Mouse (Mus musculus): Measurements from ENCODE around the gene Naa25. TPM values are rescaled to one million over a fixed set of nuclear protein-coding genes. Genes with fewer than 3 reads are reported as not detected.

The Naa25 gene
- total RNA-seq, 2 experiments from 2014 or later = 37.2 to 40.9 TPM

DNA sequence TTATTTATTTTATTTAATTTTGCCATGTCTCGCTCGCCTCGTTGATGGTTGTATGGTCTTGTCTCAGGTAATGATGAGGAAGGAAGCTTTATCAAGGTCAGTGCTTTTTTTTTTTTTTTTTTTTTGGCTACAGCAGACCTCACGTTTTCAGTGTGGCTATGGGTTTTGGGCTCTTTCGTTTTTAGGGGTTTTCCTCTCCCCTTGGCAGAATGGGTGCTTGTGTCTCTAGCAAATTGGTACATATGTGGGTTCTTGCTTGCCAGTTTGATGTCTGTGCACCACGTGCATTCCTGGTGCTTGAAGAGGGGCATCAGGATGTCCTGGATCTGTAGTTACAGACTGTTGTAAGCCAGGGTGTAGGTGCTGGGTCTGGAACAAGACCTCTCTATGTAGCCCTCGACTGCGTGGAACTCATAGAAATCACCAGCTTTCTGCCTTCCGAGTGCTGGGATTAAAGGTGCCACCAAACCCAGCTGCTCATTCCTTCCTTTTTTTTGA is 1.3 kb downstream of the Naa25 start:
- H3K4me3 ChIP-seq = peak overlapping the region; percentile 82
- no peak for DNase-seq (ENCODE audit: low spot score in 2 of 2)
- H3K27ac ChIP-seq = no peak overlapping the region
- TF ChIP-seq CTCF (conservative IDR thresholded peaks at IDR 0.05) = no peak

DNA sequence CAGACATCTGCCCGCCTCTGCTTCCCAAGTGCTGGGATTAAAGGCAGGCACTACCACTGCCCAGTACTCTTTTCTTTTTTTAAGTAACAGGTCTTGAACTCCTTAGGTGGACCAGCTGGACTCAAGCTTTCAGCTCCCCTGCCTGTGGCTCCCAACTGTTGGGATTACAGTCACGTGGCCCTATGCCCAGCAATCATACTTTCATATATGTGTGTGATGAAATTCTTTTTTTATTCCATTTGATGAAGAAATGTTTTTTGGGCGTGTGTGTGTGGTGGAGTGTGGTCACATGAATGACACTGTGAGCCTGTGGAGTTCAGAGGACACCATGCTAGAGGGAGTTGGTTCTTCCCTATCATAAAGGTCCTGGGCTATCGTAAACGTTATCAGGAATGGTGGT is 1.8 kb downstream of the Naa25 start:
- H3K27ac ChIP-seq = no peak overlapping the region
- no peak for TF ChIP-seq CTCF (conservative IDR thresholded peaks at IDR 0.05)
- H3K4me3 ChIP-seq = no peak overlapping the region; the same call in 1 of the 2 replicates
- no peak for DNase-seq (ENCODE audit: low spot score in 2 of 2)

DNA sequence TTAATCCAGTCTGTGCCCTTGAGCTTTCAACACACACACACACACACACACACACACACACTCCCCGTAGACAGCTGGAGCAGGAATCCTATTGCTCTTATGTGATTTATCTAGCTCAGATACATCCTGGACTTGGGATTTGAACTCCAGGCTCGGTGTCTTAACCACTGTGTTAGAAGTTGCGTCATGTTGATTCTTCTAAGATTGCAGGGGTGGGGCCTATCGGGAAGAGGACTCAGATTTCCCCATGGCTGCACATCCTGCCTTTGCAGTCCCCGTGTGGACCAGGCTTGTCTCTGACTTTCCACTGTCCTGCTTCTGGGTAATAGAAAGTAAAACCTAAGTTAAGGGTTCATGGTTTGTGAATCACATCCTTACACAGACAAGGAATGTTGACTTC is 2.3 kb downstream of the Naa25 start:
- Histone ChIP-seq H3K27ac (no peak overlapping the region), H3K4me3 (no peak overlapping the region)
- no peak for DNase-seq (ENCODE audit: low spot score in 2 of 2)
- no peak for TF ChIP-seq CTCF (conservative IDR thresholded peaks at IDR 0.05)

DNA sequence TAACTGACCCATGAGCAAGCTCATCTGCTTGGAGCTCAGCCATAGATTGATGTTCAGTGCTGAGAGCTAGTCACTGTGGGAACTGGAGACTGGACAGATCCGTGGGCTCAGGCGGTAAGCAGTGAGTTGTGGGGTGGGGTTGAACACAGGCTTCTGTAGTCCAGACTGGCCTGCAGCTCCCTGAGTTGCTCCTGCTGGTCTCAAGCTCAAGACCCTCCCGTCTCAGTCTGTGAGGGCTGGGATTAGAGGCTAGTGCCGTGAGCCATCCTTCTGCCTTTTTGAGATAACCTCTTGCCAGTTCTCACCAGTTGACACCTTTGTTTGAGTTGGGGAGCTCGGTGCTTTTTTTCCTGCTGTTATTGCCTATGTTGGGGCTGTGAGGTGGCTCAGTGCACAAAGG is 3.1 kb downstream of the Naa25 start:
- Histone ChIP-seq H3K4me3 (no peak overlapping the region), H3K27ac (no peak overlapping the region)
- no peak for TF ChIP-seq CTCF (conservative IDR thresholded peaks at IDR 0.05)
- DNase-seq (ENCODE audit: low spot score in 2 of 2) = no peak

DNA sequence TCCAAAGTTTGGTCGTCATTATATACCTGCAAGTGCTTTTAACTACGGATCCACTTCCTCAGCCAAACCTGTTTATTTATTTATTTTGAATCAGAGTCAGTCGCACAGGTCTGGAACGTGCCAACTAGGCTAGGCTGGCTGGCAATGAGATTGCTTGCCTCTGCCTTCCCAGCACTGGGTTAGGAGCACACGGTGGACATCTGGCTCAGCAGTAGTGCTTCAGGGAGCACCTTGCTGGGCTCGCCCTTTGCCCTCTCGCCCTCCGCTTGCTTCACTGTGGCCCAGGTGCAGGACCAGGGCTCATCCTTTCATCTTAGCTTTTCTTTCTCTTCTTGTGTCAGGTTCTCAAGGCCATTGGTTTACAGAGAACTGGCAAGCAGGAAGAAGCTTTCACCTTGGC is 10.1 kb downstream of the Naa25 start:
- Histone ChIP-seq H3K27ac (no peak overlapping the region), H3K4me3 (no peak overlapping the region)
- no peak for DNase-seq (ENCODE audit: low spot score in 2 of 2)
- no peak for TF ChIP-seq CTCF (conservative IDR thresholded peaks at IDR 0.05)

DNA sequence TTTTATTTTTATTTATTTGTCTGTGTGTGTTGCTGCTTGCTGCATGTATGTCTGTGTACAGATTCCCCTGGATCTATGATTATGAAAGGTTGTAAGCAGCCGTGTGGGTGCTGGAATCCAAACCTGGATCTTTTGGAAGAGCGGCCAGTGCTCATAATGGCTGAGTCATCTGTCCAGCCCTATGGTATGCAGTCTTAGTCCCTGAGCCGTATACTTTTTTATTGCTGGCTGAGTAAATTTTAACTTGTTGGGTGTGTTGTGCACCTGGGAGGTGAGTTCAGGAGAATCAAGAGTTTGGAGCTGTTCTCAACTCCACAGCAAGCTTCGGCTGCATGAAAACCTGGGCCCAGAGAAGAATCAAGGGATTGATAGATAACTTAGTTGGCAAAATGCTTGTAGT is 13.2 kb downstream of the Naa25 start:
- no peak overlapping the region for H3K4me3 ChIP-seq
- DNase-seq (ENCODE audit: low spot score in 2 of 2) = no peak
- H3K27ac ChIP-seq = no peak overlapping the region
- TF ChIP-seq CTCF (conservative IDR thresholded peaks at IDR 0.05) = no peak

DNA sequence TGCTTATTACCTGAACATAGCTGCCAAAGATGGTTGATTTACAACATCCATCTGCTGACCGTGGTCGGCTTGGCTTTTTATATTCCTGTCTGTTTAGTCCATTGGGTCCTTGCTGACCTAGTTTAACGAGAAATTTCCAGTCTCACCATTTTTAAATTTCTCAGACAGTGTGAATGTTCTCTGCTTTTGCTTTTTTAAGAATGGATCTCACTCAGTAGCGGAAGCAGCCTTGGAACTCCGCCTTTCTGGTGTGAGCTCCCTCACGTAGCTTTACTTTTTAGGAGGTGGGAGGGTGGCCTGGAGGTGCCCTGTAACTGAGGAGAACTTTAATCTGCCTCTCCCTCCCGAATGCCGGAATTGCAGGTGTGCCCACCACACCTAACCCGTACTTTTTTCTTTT is 23.0 kb downstream of the Naa25 start:
- TF ChIP-seq CTCF (conservative IDR thresholded peaks at IDR 0.05) = no peak
- H3K4me3 ChIP-seq = no peak overlapping the region
- no peak for DNase-seq (ENCODE audit: low spot score in 2 of 2)
- H3K27ac ChIP-seq = no peak overlapping the region

DNA sequence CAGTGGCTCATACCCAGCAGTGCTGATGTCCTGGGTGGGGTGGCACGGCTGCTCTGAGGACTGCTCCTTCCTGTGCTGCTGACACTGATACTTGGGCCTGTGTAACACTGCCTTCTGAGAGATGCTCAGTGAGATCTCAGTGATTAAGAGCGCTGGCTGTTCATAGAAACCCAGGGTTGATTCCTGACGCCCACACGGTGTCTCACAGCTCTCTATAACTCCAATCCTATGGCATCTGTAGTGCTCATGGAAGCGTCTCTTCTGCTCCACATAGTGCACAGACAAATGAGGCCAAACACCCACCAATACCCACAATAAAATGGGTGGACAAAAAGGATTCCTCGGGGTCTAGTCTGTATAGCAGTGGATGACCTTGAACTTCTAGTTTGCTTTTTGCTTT is 25.1 kb downstream of the Naa25 start:
- TF ChIP-seq CTCF (conservative IDR thresholded peaks at IDR 0.05) = no peak
- no peak for DNase-seq (ENCODE audit: low spot score in 2 of 2)
- H3K4me3 ChIP-seq = no peak overlapping the region
- H3K27ac ChIP-seq = no peak overlapping the region; the same call in 1 of the 2 replicates

DNA sequence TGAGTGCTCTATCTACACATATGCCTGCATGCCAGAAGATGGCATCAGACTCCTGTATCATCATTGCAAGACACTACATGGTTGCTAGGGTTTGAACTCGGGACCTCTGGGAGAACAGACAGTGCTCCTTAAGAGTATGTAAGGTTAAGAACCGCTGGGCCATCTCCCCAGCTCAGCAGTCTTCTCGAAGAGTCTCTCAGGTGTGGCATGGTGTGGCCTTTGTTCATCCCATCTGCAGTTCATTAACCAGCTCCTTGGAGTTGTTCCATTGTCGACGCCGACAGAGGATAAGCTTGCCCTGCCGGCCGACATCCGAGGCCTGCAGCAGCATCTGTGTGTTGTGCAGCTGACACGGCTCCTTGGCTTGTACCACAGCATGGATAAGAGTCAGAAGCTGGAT is 25.6 kb downstream of the Naa25 start:
- H3K27ac ChIP-seq = peak overlapping the region; percentile 32; the same call in 1 of the 2 replicates
- H3K4me3 ChIP-seq = no peak overlapping the region
- DNase-seq (ENCODE audit: low spot score in 2 of 2) = no peak
- no peak for TF ChIP-seq CTCF (conservative IDR thresholded peaks at IDR 0.05)

DNA sequence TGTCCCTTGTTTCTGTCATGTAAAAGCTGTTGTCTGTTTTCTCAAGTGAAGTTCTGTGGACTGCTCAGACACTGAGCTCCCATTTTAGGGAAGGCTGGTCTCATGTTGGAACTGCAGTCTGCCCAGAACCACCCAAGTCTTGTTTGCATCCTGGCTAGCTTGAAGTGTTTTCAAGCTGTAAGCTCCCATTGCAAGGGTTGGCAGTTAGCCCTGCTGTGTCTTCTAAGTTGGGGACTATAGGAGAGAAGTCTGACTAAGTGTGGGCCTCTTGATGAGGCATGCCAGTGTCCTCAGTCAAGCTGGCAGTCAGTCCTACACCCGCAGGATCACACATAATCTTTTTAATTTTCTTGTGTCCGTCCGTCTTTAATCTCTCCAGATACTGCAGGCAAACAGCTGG is 31.2 kb downstream of the Naa25 start:
- DNase-seq (ENCODE audit: low spot score in 2 of 2) = no peak
- Histone ChIP-seq H3K4me3 (no peak overlapping the region), H3K27ac (no peak overlapping the region)
- no peak for TF ChIP-seq CTCF (conservative IDR thresholded peaks at IDR 0.05)

DNA sequence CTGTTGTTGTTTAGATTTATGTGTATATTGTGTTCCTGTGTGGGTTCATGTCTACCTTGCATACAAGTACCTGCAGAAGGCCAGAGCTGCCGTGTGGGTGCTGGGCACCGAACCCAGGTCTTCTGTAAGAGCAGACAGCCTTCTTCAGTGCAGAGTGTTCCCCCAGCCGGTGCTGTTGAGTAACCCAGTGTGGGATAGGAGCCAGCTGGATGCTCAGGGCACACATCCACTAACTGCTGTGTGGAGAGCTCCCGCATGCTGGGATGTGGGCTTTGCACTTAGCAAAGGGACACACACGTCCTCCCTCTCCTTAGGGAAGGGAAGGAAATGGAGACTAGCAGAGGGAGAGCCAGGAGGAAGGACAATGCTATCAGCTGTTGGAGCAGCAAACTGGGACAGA is 40.4 kb downstream of the Naa25 start:
- peak overlapping the region; percentile 67 for H3K27ac ChIP-seq
- DNase-seq (ENCODE audit: low spot score in 2 of 2) = peak in 1 of 2 experiments; percentile 67
- no peak for TF ChIP-seq CTCF (conservative IDR thresholded peaks at IDR 0.05)
- no peak overlapping the region for H3K4me3 ChIP-seq

DNA sequence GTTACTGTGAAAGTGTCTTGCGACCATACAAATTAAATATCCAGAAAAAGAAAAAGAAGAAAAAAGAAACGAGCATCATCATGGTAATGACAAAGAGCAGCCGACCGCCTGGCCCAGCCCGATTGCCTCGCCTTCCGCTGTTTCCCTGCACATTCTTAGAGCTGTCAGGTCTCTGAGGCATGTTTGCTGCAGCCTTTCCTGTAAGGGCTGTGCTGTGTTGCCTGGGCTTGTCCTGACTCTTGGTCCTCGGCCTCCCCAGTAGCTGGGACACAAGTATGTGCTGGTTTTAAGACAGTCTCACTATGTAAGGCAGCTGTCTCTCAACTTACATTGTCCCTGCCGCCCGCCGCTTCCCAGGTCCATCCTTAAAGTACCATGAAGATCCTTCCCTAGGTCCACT is 41.0 kb downstream of the Naa25 start:
- DNase-seq (ENCODE audit: low spot score in 2 of 2) = no peak
- peak overlapping the region; percentile 67; the same call in 1 of the 2 replicates for H3K27ac ChIP-seq
- H3K4me3 ChIP-seq = no peak overlapping the region
- TF ChIP-seq CTCF (conservative IDR thresholded peaks at IDR 0.05) = no peak

DNA sequence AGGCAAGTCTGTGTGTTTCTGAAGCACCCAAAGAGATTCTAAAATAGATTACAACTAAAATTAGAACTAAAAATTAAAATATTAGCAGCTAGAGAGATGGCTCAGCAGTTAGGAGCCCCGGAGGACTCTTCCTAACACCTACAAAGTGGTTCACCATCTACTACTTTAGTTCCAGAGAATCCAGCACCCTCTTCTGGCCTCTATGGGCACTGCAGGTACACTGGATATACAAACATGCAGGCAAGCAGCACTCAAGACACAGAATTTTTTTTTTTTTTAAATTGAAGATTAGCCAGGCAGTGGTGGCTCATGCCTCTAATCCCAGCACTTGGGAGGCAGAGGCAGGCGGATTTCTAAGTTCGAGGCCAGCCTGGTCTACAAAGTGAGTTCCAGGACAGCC is 45.8 kb downstream of the Naa25 start:
- DNase-seq (ENCODE audit: low spot score in 2 of 2) = no peak
- TF ChIP-seq CTCF (conservative IDR thresholded peaks at IDR 0.05) = peak; percentile 74
- no peak overlapping the region for H3K4me3 ChIP-seq
- no peak overlapping the region for H3K27ac ChIP-seq

DNA sequence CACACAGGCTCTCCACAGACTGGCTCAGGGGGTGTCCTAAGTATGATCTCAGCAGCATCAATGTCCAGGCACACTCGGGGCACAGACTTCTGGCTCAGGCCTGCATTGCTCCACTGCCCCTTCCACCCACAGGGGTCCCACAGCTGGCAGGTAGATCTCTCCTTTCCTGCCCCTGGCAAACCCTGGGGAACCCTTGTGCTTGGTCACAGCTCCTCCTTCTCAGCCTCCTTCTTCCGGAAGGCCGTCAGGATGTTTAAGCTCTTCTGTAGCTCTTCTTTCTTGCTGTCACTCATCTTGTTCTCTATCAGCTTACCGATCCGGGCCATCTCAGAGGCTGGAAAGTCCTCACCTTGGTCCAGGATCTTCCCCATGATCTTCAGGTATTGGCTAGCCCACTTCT is 47.1 kb downstream of the Naa25 start:
- no peak for DNase-seq (ENCODE audit: low spot score in 2 of 2)
- TF ChIP-seq CTCF (conservative IDR thresholded peaks at IDR 0.05) = no peak
- no peak overlapping the region for H3K27ac ChIP-seq
- H3K4me3 ChIP-seq = no peak overlapping the region

DNA sequence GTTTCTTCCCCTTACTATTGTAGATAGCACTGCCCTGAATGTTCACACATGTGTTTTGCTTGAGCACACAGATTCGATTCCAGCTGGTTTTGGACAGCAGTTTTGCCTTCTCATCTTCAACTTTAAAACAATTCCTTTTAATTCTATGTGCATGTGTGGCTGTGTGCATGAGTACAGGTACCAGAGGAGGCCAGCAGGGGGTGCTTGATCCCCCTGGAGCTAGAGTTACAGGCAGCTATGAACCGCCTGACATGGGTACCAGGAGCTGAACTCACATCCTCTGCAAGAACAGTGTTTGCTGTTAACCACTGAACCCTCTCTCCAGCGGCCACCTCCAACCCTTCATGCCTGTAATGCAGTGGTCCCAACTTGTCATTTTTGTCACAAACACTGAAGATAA is 50.7 kb downstream of the Naa25 start:
- Histone ChIP-seq H3K27ac (no peak overlapping the region), H3K4me3 (no peak overlapping the region)
- TF ChIP-seq CTCF (conservative IDR thresholded peaks at IDR 0.05) = peak; percentile 66
- no peak for DNase-seq (ENCODE audit: low spot score in 2 of 2)

Measured in layer of hippocampus, adult 2 months (tissue).